ENCODE assay signal across 22 mouse cellular contexts in the genomic region with DNA sequence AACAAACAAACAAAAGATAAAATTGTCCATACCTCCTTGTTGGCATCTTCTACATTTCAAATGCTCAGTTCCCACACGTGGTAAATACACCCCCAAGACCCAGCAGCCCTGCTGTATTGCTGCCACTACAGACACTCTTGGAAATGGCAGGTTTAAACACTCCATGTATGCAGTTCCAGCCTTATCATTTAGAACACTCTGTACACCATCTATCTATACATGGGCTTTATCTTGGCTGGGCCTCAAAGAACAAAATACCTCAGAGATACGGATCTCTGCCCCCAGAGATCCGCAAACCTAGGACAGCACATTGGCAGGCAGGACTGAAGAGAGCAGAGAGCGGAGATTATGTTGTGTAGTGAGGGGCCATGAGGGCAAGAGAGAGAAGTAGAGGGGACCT.
"Had no signal": no experiment of that assay in that cellular context is flagged by ENCODE, and none has a peak within 500 bp of the region (broad histone marks: within the 10 kb centered on the region; RNA-seq: fewer than 3 reads in every experiment).

No protein-coding gene starts in this region.

- H3K9ac ChIP-seq: intestine, embryonic 15.5 days; liver, embryonic 14.5 days; lung, embryonic 14.5 days; midbrain, embryonic 15.5 days; neural tube, embryonic 12.5 days; neural tube, embryonic 15.5 days had no signal

- DNase-seq: kidney, adult 18-20 months; kidney, postnatal 25 days; layer of hippocampus, postnatal 36 days; lung, embryonic 14.5 days; right cerebral cortex, adult 18-20 months; right cerebral cortex, postnatal 14 days; right cerebral cortex, postnatal 4 days; thymus, adult 2 months; thymus, postnatal 14 days; thymus, postnatal 4 days had no signal

- H3K9me3 ChIP-seq: intestine, embryonic 15.5 days; megakaryocyte, embryonic 14.5 days; midbrain, embryonic 10.5 days; midbrain, embryonic 15.5 days; neural tube, embryonic 12.5 days; neural tube, embryonic 15.5 days had no signal

- H3K4me3 ChIP-seq: intestine, embryonic 15.5 days; left cerebral cortex, adult 2 months; megakaryocyte, embryonic 14.5 days; midbrain, embryonic 10.5 days; midbrain, embryonic 15.5 days; neural tube, embryonic 12.5 days; neural tube, embryonic 15.5 days had no signal

- H3K27ac ChIP-seq: intestine, embryonic 15.5 days; kidney, postnatal 0 days; left cerebral cortex, adult 2 months; liver, embryonic 14.5 days; macrophage; midbrain, embryonic 10.5 days; midbrain, embryonic 15.5 days; neural tube, embryonic 12.5 days; neural tube, embryonic 15.5 days; stomach, postnatal 0 days had no signal

- H3K36me3 ChIP-seq: intestine, embryonic 15.5 days; midbrain, embryonic 10.5 days; midbrain, embryonic 15.5 days; neural tube, embryonic 12.5 days; neural tube, embryonic 15.5 days had no signal

- H3K4me2 ChIP-seq: intestine, embryonic 15.5 days; lung, embryonic 14.5 days; midbrain, embryonic 15.5 days; neural tube, embryonic 12.5 days; neural tube, embryonic 15.5 days had no signal

- H3K4me1 ChIP-seq: neural tube, embryonic 12.5 days; neural tube, embryonic 15.5 days had no signal

- H3K27me3 ChIP-seq: intestine, embryonic 15.5 days; midbrain, embryonic 15.5 days; neural tube, embryonic 12.5 days; neural tube, embryonic 15.5 days had no signal

- ATAC-seq: intestine, embryonic 15.5 days; lung, postnatal 0 days; midbrain, embryonic 15.5 days had no signal
